Mouse (Mus musculus) CH12.LX (cell line): ENCODE measurements around the gene Ell3. TPM values are rescaled to one million over a fixed set of nuclear protein-coding genes. Genes with fewer than 3 reads are reported as not detected.

ENCODE experiments used
- DNase-seq: peaks from one replicate; pipeline ENCODE4 v3.0.0-alpha.2; 2013; ENCODE audit errors: extremely low read depth
- H3K27ac ChIP-seq: 2 replicates; pipeline ENCODE4 v1.5.1; 2012; ENCODE audit warnings: low read depth, mild to moderate bottlenecking, control low read depth, moderate library complexity; ENCODE audit not compliant: insufficient read depth
- H3K27me3 ChIP-seq: replicated peaks from 2 replicates; pipeline ENCODE3; 2012; ENCODE audit warnings: inconsistent platforms
- H3K36me3 ChIP-seq, 2 experiments: replicated peaks in 1 of 2; 2 replicates each; pipeline versions ENCODE3 to v1.6.1; 2012; ENCODE audit warnings: inconsistent platforms in 1 of 2, low read length in 1 of 2, mild to moderate bottlenecking in 1 of 2, mixed read lengths in 1 of 2, moderate library complexity in 1 of 2; ENCODE audit not compliant: control insufficient read depth in 1 of 2, insufficient read depth in 1 of 2
- H3K4me1 ChIP-seq, 2 experiments: 2 replicates each; pipeline ENCODE4 v1.6.1; 2012; ENCODE audit warnings: inconsistent platforms in 1 of 2, moderate library complexity in 1 of 2; ENCODE audit not compliant: insufficient read depth in 2 of 2, control insufficient read depth in 1 of 2
- H3K4me2 ChIP-seq: 2 replicates; pipeline ENCODE4 v1.6.1; 2012; ENCODE audit warnings: low read depth, mild to moderate bottlenecking, control low read depth; ENCODE audit not compliant: poor library complexity, insufficient read depth, severe bottlenecking
- H3K4me3 ChIP-seq, 3 experiments: fragments of 150-350 bp in 1 of 3; sonication (generic) in 1 of 3; replicated peaks in 1 of 3; 2 replicates each; pipeline versions ENCODE3 to v1.5.1; 2011 to 2012; ENCODE audit warnings: low read depth in 2 of 3, low read length in 2 of 3, mild to moderate bottlenecking in 2 of 3, moderate library complexity in 2 of 3, control low read depth in 1 of 3, improper control_type of control experiment in 1 of 3, inconsistent platforms in 1 of 3, mixed read lengths in 1 of 3; ENCODE audit not compliant: poor library complexity in 1 of 3
- H3K79me2 ChIP-seq: replicated peaks from 2 replicates; pipeline ENCODE4 v1.6.1; 2012; ENCODE audit warnings: mild to moderate bottlenecking, moderate library complexity; ENCODE audit not compliant: control insufficient read depth, poor library complexity, insufficient read depth, severe bottlenecking; ENCODE audit errors: extremely low read depth
- H3K9ac ChIP-seq: 2 replicates; pipeline ENCODE4 v1.6.1; 2012; ENCODE audit warnings: low read depth, mild to moderate bottlenecking, control low read depth, moderate library complexity; ENCODE audit not compliant: insufficient read depth
- H3K9me3 ChIP-seq: replicated peaks from 2 replicates; pipeline ENCODE3; 2012; ENCODE audit warnings: low read length, inconsistent platforms, mixed read lengths
- CHD2 ChIP-seq: IDR thresholded peaks from 2 replicates; pipeline ENCODE4 v1.6.1; 2011; ENCODE audit warnings: low read length, improper control_type of control experiment
- ETS1 ChIP-seq: conservative IDR thresholded peaks from 2 replicates; pipeline ENCODE4 v1.6.1; 2012; ENCODE audit warnings: low read depth, mild to moderate bottlenecking, inconsistent platforms, low read length, improper control_type of control experiment, moderate library complexity
- JUND ChIP-seq: conservative IDR thresholded peaks from 2 replicates; pipeline ENCODE4 v1.6.1; 2011; ENCODE audit warnings: low read depth, low read length, improper control_type of control experiment
- KAT2A ChIP-seq: IDR thresholded peaks from 2 replicates; pipeline ENCODE4 v1.6.1; 2012; ENCODE audit warnings: low read length, improper control_type of control experiment, inconsistent platforms; ENCODE audit not compliant: insufficient replicate concordance
- MAFK ChIP-seq: IDR thresholded peaks from 2 replicates; pipeline ENCODE4 v1.6.1; 2011; ENCODE audit warnings: low read length, improper control_type of control experiment; ENCODE audit not compliant: insufficient replicate concordance
- MXI1 ChIP-seq: IDR thresholded peaks from 2 replicates; pipeline ENCODE4 v1.6.1; 2011; ENCODE audit warnings: mild to moderate bottlenecking, low read depth, low read length, improper control_type of control experiment
- PAX5 ChIP-seq: IDR thresholded peaks from 2 replicates; pipeline ENCODE4 v1.6.1; 2012; ENCODE audit warnings: low read length, inconsistent platforms, mixed read lengths
- RAD21 ChIP-seq: IDR thresholded peaks from 2 replicates; pipeline ENCODE4 v1.6.1; 2011; ENCODE audit warnings: low read depth, mild to moderate bottlenecking, low read length, improper control_type of control experiment, moderate library complexity
- RCOR1 ChIP-seq: conservative IDR thresholded peaks from 2 replicates; pipeline ENCODE4 v1.6.1; 2012; ENCODE audit warnings: low read depth, mild to moderate bottlenecking, inconsistent platforms, low read length, improper control_type of control experiment
- SMC3 ChIP-seq: IDR thresholded peaks from 2 replicates; pipeline ENCODE4 v1.6.1; 2011; ENCODE audit warnings: low read depth, low read length, improper control_type of control experiment
- UBTF ChIP-seq: IDR thresholded peaks from 2 replicates; pipeline ENCODE4 v1.6.1; 2012; ENCODE audit warnings: low read depth, mild to moderate bottlenecking, inconsistent platforms, low read length, improper control_type of control experiment, moderate library complexity
- USF2 ChIP-seq: conservative IDR thresholded peaks from 2 replicates; pipeline ENCODE4 v1.6.1; 2011; ENCODE audit warnings: low read depth, low read length, improper control_type of control experiment
- ZKSCAN1 ChIP-seq: IDR thresholded peaks from 2 replicates; pipeline ENCODE4 v1.6.1; 2012; ENCODE audit warnings: low read depth, inconsistent platforms, low read length, improper control_type of control experiment, borderline replicate concordance
- ZMIZ1 ChIP-seq: IDR thresholded peaks from 2 replicates; pipeline ENCODE4 v1.6.1; 2012; ENCODE audit warnings: low read depth, mild to moderate bottlenecking, inconsistent platforms, low read length, improper control_type of control experiment
- ZNF384 ChIP-seq: IDR thresholded peaks from 2 replicates; pipeline ENCODE4 v1.6.1; 2012; ENCODE audit warnings: low read depth, low read length, improper control_type of control experiment, inconsistent platforms
- dilution Hi-C: fragments of 300-500 bp; cut with MboI; formaldehyde crosslinking; loops from 2 replicates; pipeline ENCODE4 v1.14.3; 2020; ENCODE audit warnings: low sequenced_read_pairs; ENCODE audit not compliant: extremely low pct_unique_long_range_greater_than_20kb, extremely low pct_ligation_motif_present
- in situ Hi-C: fragments of 300-500 bp; cut with MboI; formaldehyde crosslinking; loops from 3 replicates; pipeline ENCODE4 v1.14.3; 2019; ENCODE audit warnings: low sequenced_read_pairs, low pct_ligation_motif_present, low pct_unique_long_range_greater_than_20kb, mixed read lengths
- polyA plus RNA-seq: library from polyadenylated mRNA; unstranded; fragments of >175 nt; gene quantifications from 2 replicates; pipeline ENCODE4 v1.2.1, GENCODE M21; 2012; ENCODE audit warnings: low read depth; ENCODE audit not compliant: insufficient read length
- total RNA-seq, 2 experiments: library from RNA; depleted of rRNA; stranded (reverse); fragments of 300-350 nt in 1 of 2; fragments of >200 nt in 1 of 2; gene quantifications; 2 replicates each; pipeline ENCODE4 v1.2.3; 2012 to 2014

Ell3 gene
- total and polyA plus RNA-seq, 3 experiments, result 0.38 to 2.3 (median 1.0) TPM

- Histone ChIP-seq H3K4me3 (no peak overlapping the region), H3K9me3 (no peaks in the 10 kb centered on the region), H3K27me3 (no peaks in the 10 kb centered on the region), H3K4me2 (no peak overlapping the region), H3K27ac (no peak overlapping the region), H3K4me1 (peaks cover under 1 to 29% of the 10 kb centered on the region in 2 experiments), H3K79me2 (peaks cover 2% of the 10 kb centered on the region; the same call in 1 of the 2 replicates), H3K9ac (no peak overlapping the region), H3K36me3 (peaks cover 12 to 56% of the 10 kb centered on the region in 2 experiments)
- in situ Hi-C loops (no loop called here), dilution Hi-C loops (no loop called here)
- TF ChIP-seq ZMIZ1, result no peak
- no peak for TF ChIP-seq CHD2
- no peak for DNase-seq
Observed at GRCm38 (mm10) chr2:121455534-121455933, 11.5 kb upstream of the Ell3 start.

- TF ChIP-seq USF2, result no peak
- TF ChIP-seq RAD21, result no peak
- no peak for TF ChIP-seq JUND
- no peak for TF ChIP-seq UBTF
- no peak for TF ChIP-seq SMC3
- no peak for TF ChIP-seq MAFK
- DNase-seq, result no peak
- no peak overlapping the region for H3K9ac ChIP-seq
- dilution Hi-C loops (no loop called here), in situ Hi-C loops (no loop called here)
- no peak overlapping the region for H3K4me3 ChIP-seq
- H3K27ac ChIP-seq, result no peak overlapping the region
- no peak overlapping the region for H3K4me2 ChIP-seq
- H3K27me3 ChIP-seq, result no peaks in the 10 kb centered on the region
- H3K36me3 ChIP-seq, result peaks cover 9 to 47% of the 10 kb centered on the region in 2 experiments
- H3K79me2 ChIP-seq, result peaks cover 10% of the 10 kb centered on the region
- no peaks in the 10 kb centered on the region for H3K9me3 ChIP-seq
- H3K4me1 ChIP-seq, result peaks cover 5 to 36% of the 10 kb centered on the region in 2 experiments
Observed at GRCm38 (mm10) chr2:121453917-121454316, 9.8 kb upstream of the Ell3 start.

- peaks cover 7 to 40% of the 10 kb centered on the region in 2 experiments for H3K36me3 ChIP-seq
- no peaks in the 10 kb centered on the region for H3K9me3 ChIP-seq
- peaks cover 5 to 34% of the 10 kb centered on the region in 2 experiments for H3K4me1 ChIP-seq
- no peak for DNase-seq
- H3K9ac ChIP-seq, result no peak within 1 kb of the TSS
- in situ Hi-C loops, result no loop called here
- H3K27me3 ChIP-seq, result peaks cover 1% of the 10 kb centered on the region
- TF ChIP-seq PAX5, result no peak
- no peak for TF ChIP-seq RCOR1
- TF ChIP-seq MXI1, result no peak
- TF ChIP-seq ETS1, result no peak
- TF ChIP-seq KAT2A, result no peak
- TF ChIP-seq ZNF384, result no peak
- TF ChIP-seq ZKSCAN1, result no peak
- no peak within 1 kb of the TSS for H3K4me3 ChIP-seq
- dilution Hi-C loops, result no loop called here
- H3K27ac ChIP-seq, result no peak within 1 kb of the TSS
- no peak within 1 kb of the TSS for H3K4me2 ChIP-seq
- peaks cover 10% of the 10 kb centered on the region for H3K79me2 ChIP-seq
Observed at GRCm38 (mm10) chr2:121452990-121453389, 8.9 kb upstream of the Ell3 start, which contains the start of gene Hypk. Hypk (plus strand) TSS chr2:121453290.
